Mouse (Mus musculus) MEL (cell line): ENCODE measurements around the gene Nr2f6. TPM values are rescaled to one million over a fixed set of nuclear protein-coding genes. Genes with fewer than 3 reads are reported as not detected.

Source experiments
- DNase-seq: peaks from one replicate; pipeline ENCODE4 v3.0.0; 2011; ENCODE audit warnings: low read depth, low spot score
- H3K27ac ChIP-seq: 2 replicates; pipeline ENCODE4 v1.5.1; 2012; ENCODE audit warnings: low read depth, mild to moderate bottlenecking, control low read depth, low read length, moderate library complexity; ENCODE audit not compliant: control insufficient read depth
- H3K27me3 ChIP-seq, 2 experiments: fragments of 150-350 bp in 1 of 2; sonication (generic) in 1 of 2; 2 replicates each; pipeline ENCODE4 v1.6.1; 2012; ENCODE audit warnings: low read length in 2 of 2, mild to moderate bottlenecking in 2 of 2, improper control_type of control experiment in 1 of 2, moderate library complexity in 1 of 2; ENCODE audit not compliant: insufficient read depth in 2 of 2, control insufficient read depth in 1 of 2
- H3K36me3 ChIP-seq, 2 experiments: 2 replicates each; pipeline ENCODE4 v1.6.1; 2012 to 2014; ENCODE audit warnings: low read length in 2 of 2, improper control_type of control experiment in 1 of 2, inconsistent platforms in 1 of 2, mild to moderate bottlenecking in 1 of 2; ENCODE audit not compliant: insufficient read depth in 2 of 2, control insufficient read depth in 1 of 2
- H3K4me1 ChIP-seq, 2 experiments: fragments of 150-350 bp in 1 of 2; sonication (generic) in 1 of 2; 2 replicates each; pipeline ENCODE4 v1.6.1; 2012; ENCODE audit warnings: low read length in 2 of 2, improper control_type of control experiment in 1 of 2, mild to moderate bottlenecking in 1 of 2; ENCODE audit not compliant: insufficient read depth in 2 of 2, control insufficient read depth in 1 of 2
- H3K4me3 ChIP-seq, 2 experiments: fragments of 150-350 bp in 1 of 2; sonication (generic) in 1 of 2; 2 replicates each; pipeline ENCODE4 v1.5.1; 2012; ENCODE audit warnings: low read depth in 2 of 2, low read length in 2 of 2, mild to moderate bottlenecking in 2 of 2, moderate library complexity in 2 of 2, control low read depth in 1 of 2, improper control_type of control experiment in 1 of 2; ENCODE audit not compliant: control insufficient read depth in 1 of 2, insufficient read depth in 1 of 2
- H3K79me2 ChIP-seq: 2 replicates; pipeline ENCODE4 v1.6.1; 2012; ENCODE audit warnings: mild to moderate bottlenecking, low read length, moderate library complexity; ENCODE audit not compliant: control insufficient read depth, poor library complexity, insufficient read depth
- H3K9ac ChIP-seq: 2 replicates; pipeline ENCODE4 v1.6.1; 2012; ENCODE audit warnings: low read depth, mild to moderate bottlenecking, control low read depth, low read length, moderate library complexity; ENCODE audit not compliant: control insufficient read depth, poor library complexity, severe bottlenecking
- H3K9me3 ChIP-seq: fragments of 150-350 bp; sonication (generic); replicated peaks from 2 replicates; pipeline ENCODE4 v1.6.1; 2012; ENCODE audit warnings: mild to moderate bottlenecking, low read length, improper control_type of control experiment, moderate library complexity; ENCODE audit not compliant: insufficient read depth
- EP300 ChIP-seq, 2 experiments: IDR thresholded peaks; 2 replicates each; pipeline ENCODE4 v1.6.1; 2011; ENCODE audit warnings: improper control_type of control experiment in 2 of 2, low read length in 2 of 2, low read depth in 1 of 2, mild to moderate bottlenecking in 1 of 2
- HCFC1 ChIP-seq: IDR thresholded peaks from 2 replicates; pipeline ENCODE4 v1.6.1; 2012; ENCODE audit warnings: low read depth, mild to moderate bottlenecking, inconsistent platforms, low read length, improper control_type of control experiment, moderate library complexity
- KAT2A ChIP-seq: conservative IDR thresholded peaks from 2 replicates; pipeline ENCODE4 v1.6.1; 2012; ENCODE audit warnings: low read depth, low read length, improper control_type of control experiment, inconsistent platforms
- MAFK ChIP-seq: IDR thresholded peaks from 2 replicates; pipeline ENCODE4 v1.6.1; 2011; ENCODE audit warnings: low read depth, mild to moderate bottlenecking, low read length, improper control_type of control experiment, borderline replicate concordance
- MAX ChIP-seq: IDR thresholded peaks from 2 replicates; pipeline ENCODE4 v1.6.1; 2011; ENCODE audit warnings: low read length, improper control_type of control experiment
- MAZ ChIP-seq: IDR thresholded peaks from 2 replicates; pipeline ENCODE4 v1.6.1; 2012; ENCODE audit warnings: low read depth, mild to moderate bottlenecking, inconsistent platforms, low read length, improper control_type of control experiment
- MEF2A ChIP-seq: IDR thresholded peaks from 2 replicates; pipeline ENCODE4 v1.6.1; 2014; ENCODE audit warnings: low read depth, mild to moderate bottlenecking, inconsistent platforms, low read length, improper control_type of control experiment; ENCODE audit not compliant: poor library complexity, insufficient replicate concordance, severe bottlenecking; ENCODE audit errors: extremely low read depth
- MYC ChIP-seq: IDR thresholded peaks from 2 replicates; pipeline ENCODE4 v1.6.1; 2011; ENCODE audit warnings: low read depth, mild to moderate bottlenecking, low read length, improper control_type of control experiment, moderate library complexity
- NELFE ChIP-seq: IDR thresholded peaks from 2 replicates; pipeline ENCODE4 v1.6.1; 2011; ENCODE audit warnings: low read depth, low read length, improper control_type of control experiment
- NRF1 ChIP-seq: IDR thresholded peaks from 2 replicates; pipeline ENCODE4 v1.6.1; 2014; ENCODE audit warnings: low read depth, mild to moderate bottlenecking, inconsistent platforms, low read length, improper control_type of control experiment, moderate library complexity; ENCODE audit not compliant: poor library complexity, insufficient read depth, severe bottlenecking
- POLR2A ChIP-seq, 2 experiments: IDR thresholded peaks; 2 replicates each; pipeline ENCODE4 v1.6.1; 2011 to 2012; ENCODE audit warnings: low read length in 2 of 2, mild to moderate bottlenecking in 2 of 2, control low read depth in 1 of 2, improper control_type of control experiment in 1 of 2, low read depth in 1 of 2, moderate library complexity in 1 of 2; ENCODE audit not compliant: control insufficient read depth in 1 of 2, insufficient read depth in 1 of 2, poor library complexity in 1 of 2
- POLR2AphosphoS2 ChIP-seq: IDR thresholded peaks from 2 replicates; pipeline ENCODE4 v1.6.1; 2011; ENCODE audit warnings: low read length, improper control_type of control experiment
- SIN3A ChIP-seq: IDR thresholded peaks from 2 replicates; pipeline ENCODE4 v1.6.1; 2012; ENCODE audit warnings: low read length, improper control_type of control experiment, inconsistent platforms
- SMC3 ChIP-seq: IDR thresholded peaks from 2 replicates; pipeline ENCODE4 v1.6.1; 2011; ENCODE audit warnings: low read depth, low read length, improper control_type of control experiment
- TCF12 ChIP-seq: IDR thresholded peaks from 2 replicates; pipeline ENCODE4 v1.6.1; 2014; ENCODE audit warnings: low read depth, mild to moderate bottlenecking, inconsistent platforms, low read length, improper control_type of control experiment, moderate library complexity
- ZKSCAN1 ChIP-seq: IDR thresholded peaks from 2 replicates; pipeline ENCODE4 v1.6.1; 2012; ENCODE audit warnings: low read depth, mild to moderate bottlenecking, inconsistent platforms, low read length, improper control_type of control experiment, moderate library complexity
- ZMIZ1 ChIP-seq: IDR thresholded peaks from 2 replicates; pipeline ENCODE4 v1.6.1; 2012; ENCODE audit warnings: low read depth, mild to moderate bottlenecking, inconsistent platforms, low read length, improper control_type of control experiment, moderate library complexity
- polyA plus RNA-seq, 2 experiments: library from polyadenylated mRNA; stranded (reverse) in 1 of 2; unstranded in 1 of 2; fragments of >175 nt in 1 of 2; fragments of >200 nt in 1 of 2; gene quantifications; 2 replicates each; pipeline versions ENCODE4 v1.2.1 to v1.2.4; 2012; ENCODE audit warnings: low replicate concordance in 2 of 2, low read depth in 1 of 2; ENCODE audit not compliant: insufficient read length in 2 of 2, insufficient read depth in 1 of 2, missing spikeins in 1 of 2
- total RNA-seq: library from RNA; depleted of rRNA; stranded (reverse); fragments of 300-350 nt; gene quantifications from 2 replicates; pipeline ENCODE4 v1.2.3, GENCODE M21; 2012

The Nr2f6 gene
- total and polyA plus RNA-seq, 3 experiments = 29.6 to 48.3 TPM; not detected in 1

DNA sequence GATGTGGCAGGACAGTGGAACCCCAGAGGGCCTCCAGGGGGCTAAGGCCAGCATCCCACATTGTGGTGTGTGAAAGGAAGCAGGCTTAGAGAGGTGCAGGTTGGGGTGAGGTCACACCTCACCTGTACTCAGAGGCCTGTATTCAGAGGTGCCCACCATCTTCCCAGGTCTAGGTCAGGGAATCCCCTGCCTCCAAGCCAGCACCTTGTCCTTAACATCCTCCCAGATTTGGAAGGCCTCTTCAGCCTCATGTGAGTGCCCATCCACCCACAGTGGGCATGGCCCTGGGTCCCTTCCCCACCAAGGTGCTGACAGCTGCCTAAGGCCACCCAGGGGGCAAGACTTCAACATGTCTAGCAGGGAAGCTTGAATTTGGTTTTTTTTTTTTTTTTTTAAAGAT lies 19.7 kb upstream of the Nr2f6 start:
- Histone ChIP-seq H3K79me2 (peaks cover 22% of the 10 kb centered on the region), H3K4me1 (peaks cover 0 to 8% of the 10 kb centered on the region in 2 experiments; a peak in 2 of 4 replicates), H3K4me3 (no peak overlapping the region), H3K9ac (no peak overlapping the region), H3K27me3 (no peaks in the 10 kb centered on the region), H3K36me3 (peaks cover 0 to 7% of the 10 kb centered on the region in 2 experiments; a peak in 1 of 4 replicates), H3K27ac (no peak overlapping the region), H3K9me3 (no peaks in the 10 kb centered on the region)
- DNase-seq = no peak
- TF ChIP-seq ZMIZ1 (no peak), POLR2AphosphoS2 (0 out of 2 replicates have a peak, but pooled peaks have one; percentile 30)

GRCm38 (mm10) chr8:71400826-71401225 lies 19.1 kb upstream of the Nr2f6 start:
- Histone ChIP-seq H3K36me3 (peaks cover 0 to 11% of the 10 kb centered on the region in 2 experiments; a peak in 2 of 4 replicates), H3K27me3 (no peaks in the 10 kb centered on the region), H3K9me3 (no peaks in the 10 kb centered on the region), H3K79me2 (peaks cover 16% of the 10 kb centered on the region), H3K4me1 (peaks cover 0 to 13% of the 10 kb centered on the region in 2 experiments; a peak in 2 of 4 replicates), H3K4me3 (no peak overlapping the region), H3K9ac (no peak overlapping the region), H3K27ac (no peak overlapping the region)
- DNase-seq = no peak
- TF ChIP-seq POLR2A (IDR thresholded peaks at IDR 0.05; ENCODE audit: control insufficient read depth in 1 of 2, insufficient read depth in 1 of 2, low read depth in 1 of 2, low read length in 2 of 2, poor library complexity in 1 of 2) = 0 out of 4 replicates have a peak, but pooled peaks of 1 of the 2 experiments have one; percentile 19
- no peak for TF ChIP-seq MAX

GRCm38 (mm10) chr8:71397701-71398100 lies 15.9 kb upstream of the Nr2f6 start:
- DNase-seq = no peak
- TF ChIP-seq SIN3A = no peak
- H3K79me2 ChIP-seq = peaks cover 4% of the 10 kb centered on the region; the same call in 1 of the 2 replicates
- no peak overlapping the region for H3K9ac ChIP-seq
- no peaks in the 10 kb centered on the region for H3K27me3 ChIP-seq
- peaks cover 0 to 8% of the 10 kb centered on the region in 2 experiments; a peak in 2 of 4 replicates for H3K36me3 ChIP-seq
- no peaks in the 10 kb centered on the region for H3K9me3 ChIP-seq
- peaks cover 0 to 7% of the 10 kb centered on the region in 2 experiments; a peak in 2 of 4 replicates for H3K4me1 ChIP-seq
- no peak overlapping the region for H3K27ac ChIP-seq
- H3K4me3 ChIP-seq = peak overlapping the region in 1 of 2 experiments; percentile 81; a peak in 2 of 4 replicates

- Histone ChIP-seq H3K79me2 (peaks cover 4% of the 10 kb centered on the region; the same call in 1 of the 2 replicates), H3K9ac (peak within 1 kb of the TSS; percentile 84), H3K36me3 (peaks cover 0 to 8% of the 10 kb centered on the region in 2 experiments; a peak in 2 of 4 replicates), H3K27me3 (no peaks in the 10 kb centered on the region), H3K4me3 (peak within 1 kb of the TSS; percentile 81 to 92), H3K4me1 (peaks cover 0 to 7% of the 10 kb centered on the region in 2 experiments; a peak in 2 of 4 replicates), H3K27ac (peak within 1 kb of the TSS; percentile 70), H3K9me3 (no peaks in the 10 kb centered on the region)
- peak; percentile 99 for DNase-seq
- TF ChIP-seq ZMIZ1 (0 out of 2 replicates have a peak, but pooled peaks have one; percentile 31), NRF1 (0 out of 2 replicates have a peak, but pooled peaks have one; percentile 23), HCFC1 (peak; percentile 100), NELFE (peak; percentile 72), EP300 (IDR thresholded peaks at IDR 0.05; ENCODE audit: low read depth in 1 of 2, low read length in 2 of 2) (no peak), POLR2A (IDR thresholded peaks at IDR 0.05; ENCODE audit: control insufficient read depth in 1 of 2, insufficient read depth in 1 of 2, low read depth in 1 of 2, low read length in 2 of 2, poor library complexity in 1 of 2) (peak; percentile 74 to 87), TCF12 (peak; percentile 50; the same call in 1 of the 2 replicates), KAT2A (peak; percentile 90), MEF2A (no peak), MYC (0 out of 2 replicates have a peak, but pooled peaks have one; percentile 23), MAFK (no peak), SMC3 (no peak), MAZ (no peak), ZKSCAN1 (no peak)
Measured at GRCm38 (mm10) chr8:71396639-71397305, 15.0 kb upstream of the Nr2f6 start, which contains the start of gene Babam1. TSS of gene Babam1 (plus strand) at chr8:71396861.
